Mouse (Mus musculus) lung, postnatal 25 days (tissue): Measurements from ENCODE around the gene Taf1c.

Source experiments
- DNase-seq: peaks from one replicate; pipeline ENCODE4 v3.0.0; 2022; ENCODE audit warnings: low spot score

Gene Taf1c

DNA sequence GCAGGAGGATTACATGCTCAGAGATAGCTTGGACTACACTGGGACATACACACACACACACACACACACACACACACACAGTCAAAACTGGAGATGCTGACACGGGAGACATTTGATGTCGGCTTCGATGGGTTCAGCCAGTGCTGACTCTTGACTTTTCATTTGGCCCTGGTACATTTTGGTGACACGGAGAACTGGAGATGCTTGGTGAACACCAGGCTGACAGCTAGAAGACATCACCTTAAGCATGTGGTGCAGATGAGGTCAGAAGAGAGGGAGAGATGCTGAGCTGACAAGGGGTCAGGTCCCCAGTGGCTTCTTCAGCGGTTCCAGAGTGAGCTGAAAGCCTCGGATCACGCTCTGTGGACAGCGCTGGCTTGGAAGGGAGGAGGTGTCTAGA is 18.0 kb upstream of the Taf1c start:
- no peak for DNase-seq

DNA sequence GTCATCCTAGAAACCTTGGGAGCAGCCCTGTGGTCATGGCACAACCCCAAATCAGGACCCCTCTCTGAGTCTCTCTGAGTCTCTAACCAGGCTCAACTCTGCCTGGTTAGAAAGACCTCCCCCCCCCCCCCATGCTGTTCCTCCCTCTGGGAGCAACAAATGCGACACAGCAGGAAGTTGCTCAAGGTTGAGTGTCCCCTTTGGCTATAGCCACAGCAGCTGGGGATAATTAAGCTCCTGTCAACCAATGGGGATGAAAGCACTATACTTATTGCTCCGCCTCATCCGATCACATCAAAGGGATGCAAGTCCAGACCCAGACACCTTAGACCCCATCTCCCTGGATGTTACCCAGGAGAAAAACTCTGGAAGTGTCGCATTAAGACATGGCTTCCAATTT is 17.5 kb upstream of the Taf1c start:
- DNase-seq: no peak

DNA sequence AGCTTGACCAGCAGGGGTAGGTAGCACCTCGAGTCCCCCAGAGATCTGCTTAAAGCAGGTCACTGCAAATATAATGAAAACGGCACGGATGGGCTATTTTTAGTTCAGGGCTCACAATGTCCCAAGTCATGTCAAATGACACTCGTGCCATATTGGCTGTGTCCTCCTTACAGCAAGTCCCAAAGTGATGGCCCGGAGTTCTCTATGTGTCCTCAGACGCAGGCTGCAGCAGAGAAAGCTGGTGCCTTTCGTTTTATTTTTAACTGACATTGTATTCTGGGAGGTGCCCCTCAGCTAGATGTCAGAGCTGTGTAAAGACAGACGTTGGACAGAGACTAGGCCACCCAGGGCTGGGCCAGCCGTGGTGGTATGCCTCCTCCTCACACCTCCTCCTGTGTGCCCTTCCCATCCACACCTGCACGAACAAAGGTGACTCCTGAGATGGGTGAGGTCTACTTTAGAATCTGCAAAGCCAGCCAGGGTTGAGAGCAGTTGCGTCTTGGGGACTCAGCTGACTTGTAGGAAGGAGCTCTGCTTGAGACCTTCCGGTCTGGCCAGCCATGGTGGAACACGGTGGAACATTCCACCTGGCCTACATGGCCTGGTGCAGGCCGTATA is 15.9 kb upstream of the Taf1c start:
- DNase-seq: no peak

DNA sequence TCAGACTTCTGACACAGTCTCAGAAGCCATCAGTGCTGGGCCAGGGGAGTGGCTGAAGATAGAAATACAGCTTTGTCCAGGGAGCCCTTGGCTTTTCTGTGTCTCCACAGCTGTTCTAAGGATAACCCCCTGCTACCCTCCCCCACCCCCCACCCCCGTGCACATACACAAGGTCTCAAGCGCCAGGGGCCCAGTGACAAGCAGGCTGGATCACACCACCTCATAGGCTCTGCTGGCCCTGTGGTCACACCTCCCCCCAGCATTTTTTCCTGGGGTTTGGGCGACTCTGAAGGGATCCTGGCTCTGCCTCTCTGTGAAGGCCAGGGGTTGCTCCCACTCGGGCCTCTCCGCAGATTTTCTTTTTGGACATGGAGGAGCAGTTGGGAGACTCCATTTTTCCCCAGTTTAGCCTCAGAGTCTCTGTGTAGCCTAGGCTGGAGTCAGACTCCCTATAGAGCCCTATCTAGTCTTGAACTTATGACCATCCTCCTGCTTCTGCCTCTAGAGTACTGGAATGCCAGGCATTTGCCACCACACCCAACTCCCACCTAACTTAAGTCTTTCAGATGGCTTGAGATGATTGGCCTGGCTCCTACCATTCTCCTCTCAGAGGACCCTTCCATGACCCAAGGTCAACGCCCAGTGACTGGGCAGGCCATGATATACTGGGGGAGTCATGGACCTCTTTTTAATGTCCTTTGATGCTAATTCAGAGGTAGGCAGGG is 15.3 kb upstream of the Taf1c start:
- DNase-seq: no peak

DNA sequence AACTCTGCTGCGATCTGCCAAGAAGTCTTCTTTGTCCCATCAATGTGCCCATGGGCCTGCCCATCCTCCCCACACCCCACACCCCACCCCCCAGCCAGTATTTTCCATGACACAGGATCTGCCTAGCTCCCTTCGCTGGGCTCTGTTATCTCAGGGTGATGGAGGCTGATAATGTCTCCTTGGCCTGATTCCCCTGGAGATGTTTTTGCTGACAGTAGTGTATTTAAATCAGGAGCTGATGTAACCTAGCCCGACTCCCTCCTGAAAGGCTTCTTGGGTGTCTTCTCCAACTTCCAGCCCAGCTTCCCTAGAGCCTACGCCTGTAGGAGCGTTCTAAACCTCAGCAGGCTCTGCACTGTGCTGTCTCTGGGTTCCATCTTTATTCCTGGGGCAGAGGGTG is 13.9 kb upstream of the Taf1c start:
- DNase-seq: no peak

DNA sequence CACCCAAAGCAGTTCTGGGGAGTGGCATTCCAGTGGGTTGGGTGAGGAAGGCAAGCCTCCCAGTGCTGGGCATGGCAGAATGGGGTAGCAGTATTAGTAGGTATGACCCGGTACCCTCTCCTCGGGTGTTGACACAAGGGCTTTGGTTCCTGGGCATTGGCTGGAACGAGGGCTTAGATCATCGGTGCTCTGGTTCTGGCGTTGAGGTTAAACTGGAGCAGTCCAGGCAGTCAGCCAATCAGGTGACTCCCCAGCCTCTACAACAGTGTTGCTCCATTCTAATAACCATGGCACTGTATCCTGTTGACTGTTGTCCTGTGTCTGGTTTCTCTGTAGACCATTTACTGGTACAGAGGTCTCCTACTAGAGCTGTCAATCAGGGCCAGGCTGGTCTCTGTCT is 12.6 kb upstream of the Taf1c start:
- no peak for DNase-seq

DNA sequence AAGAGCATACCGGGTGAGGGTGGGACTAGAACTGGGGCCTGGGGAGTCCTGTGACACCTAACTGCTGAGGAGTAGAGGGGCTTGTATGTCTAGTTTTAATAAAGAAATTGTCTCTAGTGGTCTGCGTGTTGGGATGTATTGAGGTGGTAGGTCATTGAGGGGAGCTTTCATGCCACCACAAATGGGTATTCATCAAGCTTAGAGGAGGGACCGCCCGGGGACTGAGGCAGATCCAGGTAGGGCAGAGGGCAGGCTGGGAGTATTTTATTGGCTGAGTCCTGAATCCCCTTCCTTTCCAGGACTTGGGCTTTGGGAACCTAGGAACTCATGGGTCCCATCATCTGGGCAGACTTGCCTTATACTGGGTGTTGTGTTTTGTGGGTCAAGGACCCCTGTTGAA is 11.8 kb upstream of the Taf1c start:
- DNase-seq: no peak

DNA sequence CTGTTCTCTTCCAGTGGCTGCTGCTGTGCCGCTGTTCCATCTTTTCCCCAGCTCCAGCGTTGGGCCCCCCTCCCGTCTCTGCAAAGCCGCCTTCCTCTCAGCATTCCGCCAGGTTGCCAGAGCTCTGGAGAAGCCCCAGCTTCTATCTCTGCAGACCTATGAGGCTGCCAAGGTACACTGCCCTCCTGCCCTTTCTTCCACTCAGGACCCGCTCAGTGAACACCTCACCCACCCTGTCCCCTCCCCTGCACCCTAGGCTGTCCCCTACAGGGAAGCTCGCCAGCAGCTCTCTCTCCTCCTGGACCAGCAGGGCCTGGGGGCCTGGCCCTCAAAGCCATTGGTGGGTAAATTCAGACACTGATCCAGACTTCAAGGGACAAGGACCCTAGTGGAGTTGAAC is 11.3 kb upstream of the Taf1c start:
- DNase-seq: no peak

DNA sequence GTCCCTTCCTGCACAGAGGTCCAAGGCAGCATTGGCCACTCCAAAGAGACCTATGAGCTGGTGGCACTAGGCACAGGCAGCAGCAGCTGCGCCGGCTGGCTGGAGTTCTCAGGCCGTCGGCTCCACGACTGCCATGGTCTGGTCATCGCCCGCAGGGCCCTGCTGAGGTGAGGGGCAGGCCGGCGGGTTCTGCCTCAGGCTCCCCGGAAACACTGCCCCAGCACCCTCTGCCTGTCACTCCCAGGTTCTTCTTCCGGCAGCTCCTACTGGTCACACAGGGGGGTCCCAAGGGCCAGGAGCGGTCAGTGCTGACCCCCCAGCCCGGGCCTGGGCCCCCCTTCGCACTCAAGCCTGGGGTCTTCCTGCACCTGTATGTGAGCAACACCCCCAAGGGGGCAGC is 10.1 kb upstream of the Taf1c start:
- no peak for DNase-seq

DNA sequence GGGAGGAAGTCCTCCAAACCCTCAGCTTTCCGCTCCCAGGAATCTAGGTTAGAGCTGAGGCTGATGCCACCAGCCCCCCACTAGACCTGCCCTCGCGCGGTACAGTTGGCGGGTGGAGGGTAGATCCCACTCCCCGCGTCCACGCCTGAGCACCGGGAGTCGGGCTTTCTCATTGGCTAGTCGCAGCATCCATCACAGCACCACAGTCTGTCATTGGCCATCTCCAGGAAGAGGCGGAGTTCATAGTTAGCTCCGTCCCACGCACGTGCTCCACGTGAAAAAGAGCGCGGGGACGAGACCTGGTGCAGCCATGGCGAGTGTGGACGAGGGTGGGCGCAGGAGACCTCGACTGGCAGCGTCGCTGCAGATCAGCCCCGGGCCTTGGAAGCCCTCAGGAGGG is 7.4 kb upstream of the Taf1c start, which contains the start of gene Adad2:
TSS of gene Adad2 (plus strand) at position 277 of the 400 bp plus-strand sequence.
- no peak for DNase-seq

DNA sequence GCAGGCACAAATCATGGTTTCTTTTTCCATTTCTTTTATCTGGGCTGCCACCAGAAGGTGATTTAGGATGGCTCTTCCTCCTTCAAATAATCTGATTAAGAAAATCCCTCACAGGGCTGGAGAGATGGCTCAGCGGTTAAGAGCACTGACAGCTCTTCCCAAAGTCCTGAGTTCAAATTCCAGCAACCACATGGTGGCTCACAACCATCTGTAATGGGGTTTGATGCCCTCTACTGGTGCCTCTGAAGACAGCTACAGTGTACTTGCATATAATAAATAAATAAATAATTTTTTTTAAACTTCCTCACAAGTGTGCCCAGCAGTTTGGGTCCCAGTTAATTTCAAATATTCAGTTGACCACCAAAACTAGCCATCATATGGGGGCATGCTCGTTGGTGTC is 1.2 kb upstream of the Taf1c start:
- DNase-seq: no peak

DNA sequence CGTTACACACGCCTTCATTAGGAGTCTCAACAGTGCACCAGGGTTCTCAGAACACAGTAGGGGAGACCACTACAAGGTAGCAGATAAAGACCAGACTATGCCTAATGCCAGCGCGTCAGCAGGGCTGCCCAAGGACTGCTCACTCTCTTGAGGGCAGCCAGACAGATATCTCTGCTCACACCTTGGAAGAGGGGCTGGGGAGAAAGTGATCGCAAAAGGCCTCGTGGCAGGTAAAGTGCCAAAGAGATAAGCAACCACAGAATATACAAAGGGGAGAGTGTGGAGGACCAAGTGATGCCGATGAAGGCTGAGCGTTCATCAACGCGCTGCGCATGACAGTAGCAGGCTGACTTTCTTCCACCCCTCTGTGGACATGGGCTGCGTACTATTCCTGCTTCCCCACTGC is 621 bp downstream of the Taf1c start:
- DNase-seq: no peak

DNA sequence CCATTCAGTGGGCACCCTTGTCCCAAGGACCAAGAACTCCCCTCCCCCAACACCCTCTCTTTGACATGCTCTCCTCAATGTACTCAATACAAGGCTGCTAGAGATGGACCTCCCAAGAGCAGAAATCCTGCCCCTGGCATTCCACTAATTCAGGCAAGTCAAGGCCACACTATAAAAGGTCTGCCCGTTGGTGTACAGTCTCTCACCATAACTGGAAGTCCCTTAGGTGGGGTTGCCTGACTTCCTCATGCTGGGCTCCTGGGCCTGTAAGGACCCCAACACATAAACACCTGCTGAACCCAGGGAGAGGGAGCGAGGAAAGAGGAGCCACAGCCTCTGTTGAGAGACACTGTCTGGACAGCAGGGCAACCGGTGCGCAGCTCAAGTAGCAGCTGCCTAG is 1.3 kb downstream of the Taf1c start:
- DNase-seq: no peak

DNA sequence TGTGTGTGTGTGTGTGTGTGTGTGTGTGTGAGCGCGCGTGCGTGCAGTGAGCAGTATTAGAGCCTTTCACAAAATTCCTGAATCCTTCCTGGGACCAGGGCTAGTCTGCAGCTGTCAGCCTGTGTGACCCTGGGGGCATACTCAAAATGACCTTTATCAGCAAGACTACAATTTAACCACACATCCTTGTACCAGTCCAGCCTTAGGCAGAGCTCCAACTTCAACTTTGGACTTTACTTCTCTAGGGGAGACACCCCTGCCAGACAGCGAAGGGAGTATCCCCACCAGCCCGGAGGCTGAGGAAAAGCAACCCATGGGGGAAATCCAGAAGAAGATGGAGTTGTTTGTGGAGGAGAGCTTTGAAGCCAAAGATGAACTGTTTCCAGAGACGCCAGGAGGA is 13.6 kb downstream of the Taf1c start:
- no peak for DNase-seq

DNA sequence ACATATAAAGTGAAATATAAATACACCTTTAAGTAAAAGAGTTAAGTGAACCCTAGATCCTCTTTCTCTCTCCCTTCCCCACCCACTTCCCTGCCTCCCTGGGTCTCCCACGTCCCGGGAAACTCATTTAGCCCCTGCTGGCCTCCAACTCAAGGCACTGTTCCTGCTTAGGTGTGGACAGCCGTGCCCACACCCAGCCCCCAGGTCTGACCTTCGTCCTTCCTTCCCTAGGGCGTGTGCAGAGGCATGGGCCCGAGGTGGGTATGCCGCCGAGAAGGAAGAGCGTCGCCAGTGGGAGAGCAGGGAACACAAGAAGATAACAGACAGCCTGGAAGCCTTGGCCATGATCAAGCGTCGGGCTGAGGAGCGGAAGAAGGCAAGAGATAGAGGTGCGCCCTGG is 14.7 kb downstream of the Taf1c start:
- no peak for DNase-seq

DNA sequence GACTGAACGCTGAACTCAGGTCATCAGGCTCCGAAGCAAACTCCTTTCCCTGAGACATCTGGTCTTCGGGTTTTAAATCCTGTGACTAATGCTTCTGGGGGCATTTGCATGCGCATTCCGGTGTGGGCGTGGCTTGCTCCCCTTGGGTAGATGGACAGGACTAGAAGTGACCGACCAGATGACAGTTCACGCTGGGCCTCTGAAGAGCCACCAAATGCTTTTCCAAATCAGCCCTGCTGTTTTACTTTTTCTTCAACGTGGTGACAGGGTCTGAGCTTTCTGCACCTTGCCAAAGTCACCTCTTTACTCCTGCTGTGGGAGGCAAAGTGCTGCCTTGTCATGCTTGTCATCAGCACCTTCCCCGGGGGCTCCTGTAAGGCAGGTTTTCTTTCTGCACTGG is 16.2 kb downstream of the Taf1c start:
- DNase-seq: no peak

DNA sequence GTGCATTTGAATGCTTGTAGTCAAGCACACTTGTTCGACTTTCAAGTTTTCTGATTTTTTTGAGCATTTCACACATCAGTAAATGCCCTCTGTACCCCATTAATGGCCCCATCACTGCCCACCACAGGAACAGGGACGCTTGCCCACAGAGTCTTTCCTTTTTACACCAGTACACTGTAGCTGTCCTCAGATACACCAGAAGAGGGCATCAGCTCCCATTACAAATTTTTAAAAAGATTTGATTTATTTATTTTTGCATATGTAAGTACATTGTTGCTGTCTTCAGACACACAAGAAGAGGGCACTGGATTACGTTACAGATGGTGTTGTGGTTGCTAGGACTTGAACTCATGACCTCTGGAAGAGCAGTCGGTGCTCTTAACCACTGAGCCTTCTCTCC is 16.7 kb downstream of the Taf1c start:
- DNase-seq: no peak

DNA sequence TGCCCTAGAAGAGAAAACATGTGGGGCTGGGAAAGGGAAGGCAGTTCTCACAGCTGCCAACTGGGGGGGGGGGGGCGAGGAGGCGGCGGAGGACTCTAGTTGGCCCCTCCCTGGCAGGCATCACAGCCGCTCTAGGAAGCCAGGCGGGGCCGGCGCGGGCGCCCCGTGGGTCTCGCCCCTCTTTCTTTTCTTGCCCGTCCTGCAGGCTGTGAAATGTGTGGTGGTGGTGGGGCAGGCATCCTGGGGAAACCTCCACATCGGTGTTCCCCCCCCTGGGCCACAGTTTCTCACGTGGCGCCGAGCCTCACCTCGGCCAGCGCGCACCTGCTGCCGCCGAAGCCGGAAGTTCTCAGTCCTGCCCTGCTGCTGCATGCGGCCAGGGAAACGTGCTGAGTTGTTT is 19.1 kb downstream of the Taf1c start:
- DNase-seq: no peak

DNA sequence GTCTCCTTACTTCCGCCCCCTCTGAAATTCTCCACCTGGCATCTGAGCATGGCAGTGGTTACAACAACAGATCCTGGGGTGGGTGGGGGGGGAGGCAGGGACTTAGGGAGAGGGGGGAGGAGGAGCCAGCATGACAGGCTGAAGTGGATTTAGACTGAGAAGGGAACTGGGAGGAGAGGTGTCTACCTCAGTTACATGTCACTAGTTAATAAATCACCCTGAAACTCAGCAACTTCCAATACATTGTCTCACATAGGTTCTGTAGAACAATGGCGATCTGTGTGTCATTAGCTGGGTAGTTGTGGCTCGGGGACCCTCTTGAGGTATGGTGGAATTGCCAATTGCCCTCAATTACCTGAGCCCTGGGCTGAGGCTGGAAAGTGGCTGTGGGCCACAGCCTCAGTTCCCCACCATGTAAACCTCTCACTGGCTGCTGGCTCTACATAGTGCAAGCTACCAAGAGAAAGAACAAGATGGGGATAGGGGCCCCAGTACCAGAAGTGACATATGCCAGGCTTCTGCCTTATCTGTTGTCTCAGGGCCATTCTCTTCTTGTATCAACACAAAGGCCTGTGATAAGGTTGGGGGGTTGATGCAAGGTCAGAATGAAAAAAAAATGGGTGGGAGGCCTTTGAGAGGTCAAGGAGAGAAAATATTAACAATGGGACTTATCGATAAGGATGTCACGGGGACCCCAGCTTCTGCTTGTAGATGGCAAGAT is 24.4 kb downstream of the Taf1c start:
- no peak for DNase-seq

DNA sequence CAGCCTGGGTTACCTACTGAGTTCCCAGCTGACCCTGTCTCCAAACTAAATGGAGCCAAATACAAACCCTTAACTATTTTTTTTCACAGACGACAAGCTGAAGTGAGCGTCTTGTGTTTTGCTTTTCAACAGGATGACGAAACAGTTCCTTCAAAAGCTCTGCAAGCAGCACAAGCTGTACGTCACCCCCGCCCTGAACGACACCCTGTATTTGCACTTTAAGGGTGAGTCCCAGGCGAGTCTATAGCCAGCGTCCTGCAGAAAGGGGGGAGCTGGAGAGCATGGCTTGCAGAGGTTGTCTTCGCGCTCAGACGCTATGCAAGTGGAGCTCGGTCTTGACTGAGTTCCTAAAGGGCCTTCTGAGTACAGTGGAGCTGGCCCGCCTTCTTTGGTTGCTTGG is 25.9 kb downstream of the Taf1c start:
- no peak for DNase-seq

DNA sequence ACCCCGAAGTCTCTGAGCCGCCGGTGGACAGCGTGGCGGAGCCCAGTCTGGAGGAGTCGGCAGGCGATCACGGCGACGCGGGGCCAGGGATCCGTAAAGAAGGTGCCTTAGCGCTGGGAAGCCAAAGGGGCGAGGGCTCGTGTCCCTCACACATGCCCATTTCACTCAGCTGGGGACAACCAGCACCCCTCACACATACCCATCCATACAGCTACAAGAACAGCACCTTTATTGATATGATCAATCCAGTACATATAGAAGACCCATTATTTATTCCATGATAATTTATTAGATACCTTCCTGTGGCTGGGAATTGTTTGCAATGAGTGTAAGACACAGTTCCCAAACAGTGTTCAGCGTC is 29.7 kb downstream of the Taf1c start:
- no peak for DNase-seq

DNA sequence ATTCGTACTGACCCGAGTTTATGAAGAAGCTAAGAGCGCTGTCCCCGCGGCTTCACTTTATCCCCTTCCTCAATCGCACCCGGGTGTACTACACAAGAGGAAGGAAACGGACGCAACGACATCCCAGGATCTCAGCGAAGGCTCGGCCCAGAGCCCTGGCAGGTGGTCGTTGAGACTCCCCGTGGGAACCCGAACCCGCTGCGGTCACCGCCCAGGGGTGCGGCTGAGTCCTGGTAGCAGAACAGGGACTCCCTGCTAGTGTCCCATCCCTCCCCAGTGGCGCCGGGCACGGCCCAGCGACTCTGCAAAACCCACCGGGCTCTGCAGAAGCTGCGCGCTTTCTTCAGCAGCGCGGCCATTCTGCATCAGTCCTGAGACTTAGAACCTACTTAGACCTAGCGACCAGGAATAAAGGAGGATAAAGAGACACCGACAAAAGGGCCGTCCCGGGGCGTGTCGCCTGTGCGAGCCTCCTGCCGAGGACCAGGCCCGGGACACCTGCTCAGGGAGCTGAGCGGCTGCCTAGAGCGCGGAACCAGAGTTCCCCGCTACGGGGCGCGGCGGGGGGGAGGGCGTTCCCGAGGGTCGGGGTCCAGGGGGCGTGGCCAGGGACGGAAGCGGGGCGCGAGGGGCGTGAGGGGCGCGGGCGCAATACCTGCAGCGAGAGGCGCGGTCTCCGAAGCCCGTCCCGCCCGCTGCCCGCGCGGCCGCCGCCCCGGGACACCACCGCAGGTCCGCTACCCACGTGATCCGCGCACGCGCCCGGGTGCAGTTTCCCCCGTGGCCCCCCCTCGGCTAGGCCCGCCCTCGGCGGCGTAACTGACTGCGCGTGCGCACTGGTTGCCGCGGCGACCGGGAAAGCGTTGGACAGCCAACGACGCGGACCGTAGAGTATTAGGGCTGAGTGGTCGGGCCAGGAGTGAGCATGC is 30.3 kb downstream of the Taf1c start, which contains the start of the genes Hsdl1 and Dnaaf1:
TSS of gene Hsdl1 (minus strand) at position 747 of the 929 bp plus-strand sequence.
TSS of gene Dnaaf1 (plus strand) at position 799 of the 929 bp plus-strand sequence.
- DNase-seq: peak; percentile 96
